Mouse (Mus musculus): ENCODE measurements around the gene Gpr179.

GRCm38 (mm10) chr11:97314110-97314509 lies 37.8 kb downstream of the Gpr179 start:
- peak; percentile 50 for TF ChIP-seq CTCF (IDR thresholded peaks at IDR 0.05)
- no peak for TF ChIP-seq POLR2A (IDR thresholded peaks at IDR 0.05; ENCODE audit: insufficient read depth, low read depth, low read length)

All from heart, adult 2 months (tissue).